Mouse (Mus musculus) G1E (cell line): Measurements from ENCODE around the gene Pik3r1. TPM values are rescaled to one million over a fixed set of nuclear protein-coding genes. Genes with fewer than 3 reads are reported as not detected.

ENCODE experiments used
- ATAC-seq: 2 replicates; pipeline ENCODE4 v1.8.0; 2016; ENCODE audit warnings: mild to moderate bottlenecking; ENCODE audit not compliant: insufficient number of reproducible peaks, poor library complexity, low FRiP score, severe bottlenecking; ENCODE audit errors: extremely low read depth
- DNase-seq: peaks from one replicate; pipeline ENCODE4 v3.0.0; 2012; ENCODE audit warnings: low spot score
- H3K27me3 ChIP-seq: 2 replicates; pipeline ENCODE4 v1.6.1; 2012; ENCODE audit warnings: mild to moderate bottlenecking, low read length, inconsistent platforms; ENCODE audit not compliant: insufficient read depth
- H3K36me3 ChIP-seq: replicated peaks from 2 replicates; pipeline ENCODE3; 2012; ENCODE audit warnings: mild to moderate bottlenecking, inconsistent platforms
- H3K4me1 ChIP-seq: 2 replicates; pipeline ENCODE4 v1.6.1; 2012; ENCODE audit warnings: low read depth, low read length, inconsistent platforms, mixed read lengths; ENCODE audit not compliant: insufficient read depth
- H3K4me3 ChIP-seq: 2 replicates; pipeline ENCODE4 v1.5.1; 2012; ENCODE audit warnings: low read depth, mild to moderate bottlenecking, inconsistent platforms, low read length, moderate library complexity, mixed read lengths
- H3K9me3 ChIP-seq: replicated peaks from 2 replicates; pipeline ENCODE4 v1.6.1; 2012; ENCODE audit warnings: inconsistent platforms
- CTCF ChIP-seq: IDR thresholded peaks from 2 replicates; pipeline ENCODE4 v1.5.1; 2012; ENCODE audit warnings: low read depth, low read length, inconsistent platforms, mixed read lengths
- GATA1 ChIP-seq: IDR thresholded peaks from 2 replicates; pipeline ENCODE4 v1.6.1; 2012; ENCODE audit warnings: borderline replicate concordance, low read length, inconsistent platforms, mixed read lengths
- GATA2 ChIP-seq: IDR thresholded peaks from 2 replicates; pipeline ENCODE4 v1.6.1; 2012; ENCODE audit warnings: low read depth, low read length, inconsistent platforms, borderline replicate concordance
- POLR2AphosphoS5 ChIP-seq: IDR thresholded peaks from 2 replicates; pipeline ENCODE4 v1.6.1; 2012; ENCODE audit warnings: low read depth, low read length, inconsistent platforms; ENCODE audit not compliant: insufficient replicate concordance
- TAL1 ChIP-seq: conservative IDR thresholded peaks from 2 replicates; pipeline ENCODE4 v1.6.1; 2012; ENCODE audit warnings: low read depth, low read length, inconsistent platforms, mixed read lengths
- polyA plus RNA-seq: library from polyadenylated mRNA; stranded (reverse); fragments of >175 nt; gene quantifications from 2 replicates; pipeline ENCODE4 v1.2.3, GENCODE M21; 2012
- total RNA-seq, 2 experiments: library from RNA; stranded (forward) in 1 of 2; stranded (reverse) in 1 of 2; fragments of 200-1000 nt in 1 of 2; fragments of >200 nt in 1 of 2; fragmentation: Nextera tagmentation in 1 of 2; gene quantifications; 2 replicates each; pipeline ENCODE4 v1.2.3; 2014 to 2017

Pik3r1 gene
- total and polyA plus RNA-seq, 3 experiments: 9.3 to 150 (median 111) TPM

DNA sequence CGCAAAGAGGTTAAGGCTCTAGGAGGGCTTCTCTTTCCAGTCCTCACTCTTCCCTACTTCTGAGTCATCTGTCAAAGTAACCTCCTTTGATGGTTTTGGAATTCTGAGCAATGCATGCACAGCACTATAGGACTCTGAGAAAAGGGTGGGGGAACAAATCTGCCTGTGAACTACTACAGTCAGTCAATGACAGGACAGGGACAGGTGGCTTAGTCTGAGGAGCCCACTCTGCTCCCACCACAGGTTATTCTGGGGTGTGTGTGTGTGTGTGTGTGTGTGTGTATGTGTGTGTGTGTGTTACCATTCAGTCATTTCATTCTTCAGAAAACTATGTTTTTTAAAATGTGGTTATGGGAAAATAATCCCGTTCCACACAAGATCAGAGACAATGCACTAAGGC, 46.9 kb downstream of the Pik3r1 start:
- ATAC-seq (no peak), DNase-seq (no peak)
- Histone ChIP-seq H3K4me1 (peaks cover 28% of the 10 kb centered on the region), H3K36me3 (peaks cover 60% of the 10 kb centered on the region), H3K9me3 (no peaks in the 10 kb centered on the region), H3K4me3 (no peak overlapping the region), H3K27me3 (no peaks in the 10 kb centered on the region)
- TF ChIP-seq CTCF (no peak), GATA2 (no peak), TAL1 (no peak), POLR2AphosphoS5 (no peak), GATA1 (no peak)

DNA sequence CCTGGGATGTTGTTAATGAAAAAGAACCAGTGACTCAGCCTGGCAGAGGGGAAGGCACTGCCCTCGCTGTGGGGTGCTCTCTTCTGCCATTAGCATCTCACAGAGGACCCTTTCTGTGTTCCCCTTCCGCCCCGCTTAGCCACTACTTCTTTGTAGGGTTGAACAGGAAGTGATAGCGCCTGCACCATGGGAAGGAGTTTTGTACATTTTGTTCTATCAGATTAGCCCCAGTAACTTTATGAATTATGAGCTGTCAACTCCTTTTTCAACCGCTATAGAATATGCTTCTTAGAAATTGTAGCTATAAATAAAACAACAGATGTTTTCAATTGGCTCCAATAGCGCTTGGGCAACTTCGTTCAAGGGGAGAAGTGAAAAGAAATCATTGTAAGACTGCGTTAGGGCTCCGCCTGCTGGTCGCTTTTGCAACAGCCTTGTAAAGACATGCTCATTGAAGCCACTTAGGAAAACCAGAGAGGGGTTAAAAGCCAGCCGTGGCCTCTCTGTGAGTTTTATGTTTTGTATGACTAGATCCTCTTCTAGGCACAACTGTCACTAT, 48.6 kb downstream of the Pik3r1 start:
- Histone ChIP-seq H3K27me3 (no peaks in the 10 kb centered on the region), H3K4me1 (peaks cover 26% of the 10 kb centered on the region), H3K4me3 (peak overlapping the region; percentile 33; the same call in 1 of the 2 replicates), H3K9me3 (no peaks in the 10 kb centered on the region), H3K36me3 (peaks cover 66% of the 10 kb centered on the region)
- TF ChIP-seq CTCF: peak; percentile 72
- no peak for TF ChIP-seq POLR2AphosphoS5
- ATAC-seq (peak; percentile 65; the same call in 1 of the 2 replicates), DNase-seq (peak; percentile 55)

DNA sequence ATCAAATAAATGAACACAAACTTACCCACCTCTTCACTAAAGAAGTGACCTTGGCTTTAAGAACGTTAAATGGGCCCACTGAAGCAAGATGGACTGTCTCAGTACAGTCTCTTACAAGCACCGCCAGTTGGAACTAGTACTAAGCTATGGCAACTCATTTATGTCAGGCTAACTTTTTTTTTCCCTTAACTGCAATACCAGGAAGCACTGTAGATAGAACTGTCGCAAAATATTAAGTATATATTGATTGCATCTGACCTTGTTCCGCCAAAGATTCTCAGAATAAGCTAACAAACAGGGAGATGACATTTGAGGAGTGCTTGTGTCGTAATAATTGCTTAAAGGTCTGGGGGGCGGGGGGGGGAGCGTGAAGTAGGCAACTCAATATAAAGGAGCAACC, 49.3 kb downstream of the Pik3r1 start:
- Histone ChIP-seq H3K4me1 (peaks cover 22% of the 10 kb centered on the region), H3K36me3 (peaks cover 64% of the 10 kb centered on the region), H3K9me3 (no peaks in the 10 kb centered on the region), H3K4me3 (no peak overlapping the region), H3K27me3 (no peaks in the 10 kb centered on the region)
- ATAC-seq (no peak), DNase-seq (no peak)
- TF ChIP-seq CTCF (no peak), TAL1 (no peak), GATA2 (no peak), GATA1 (no peak), POLR2AphosphoS5 (no peak)

DNA sequence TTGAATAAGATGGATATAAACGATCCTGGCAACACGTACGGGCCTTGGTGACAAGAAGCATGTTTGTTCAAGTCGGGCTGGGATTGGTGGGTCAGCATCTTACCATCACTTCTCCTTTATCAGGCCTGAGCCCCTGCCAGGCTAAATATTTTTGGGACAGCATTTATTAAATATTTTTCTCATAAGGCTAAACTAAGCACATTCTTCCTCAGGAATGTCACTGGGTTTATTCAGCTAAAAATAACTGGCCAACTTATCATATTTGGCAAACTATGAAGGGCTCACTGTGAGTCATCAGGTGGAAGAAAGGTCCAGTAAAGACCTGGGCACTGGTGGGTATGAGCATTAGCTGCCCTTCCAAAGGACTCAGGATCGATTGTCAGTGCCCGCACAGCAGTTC, 50.2 kb downstream of the Pik3r1 start:
- H3K4me1 ChIP-seq: peaks cover 22% of the 10 kb centered on the region
- no peaks in the 10 kb centered on the region for H3K9me3 ChIP-seq
- H3K36me3 ChIP-seq: peaks cover 67% of the 10 kb centered on the region
- DNase-seq: no peak
- no peaks in the 10 kb centered on the region for H3K27me3 ChIP-seq
- ATAC-seq: no peak
- TF ChIP-seq CTCF (no peak), GATA2 (no peak), POLR2AphosphoS5 (no peak), TAL1 (no peak), GATA1 (no peak)
- no peak overlapping the region for H3K4me3 ChIP-seq

DNA sequence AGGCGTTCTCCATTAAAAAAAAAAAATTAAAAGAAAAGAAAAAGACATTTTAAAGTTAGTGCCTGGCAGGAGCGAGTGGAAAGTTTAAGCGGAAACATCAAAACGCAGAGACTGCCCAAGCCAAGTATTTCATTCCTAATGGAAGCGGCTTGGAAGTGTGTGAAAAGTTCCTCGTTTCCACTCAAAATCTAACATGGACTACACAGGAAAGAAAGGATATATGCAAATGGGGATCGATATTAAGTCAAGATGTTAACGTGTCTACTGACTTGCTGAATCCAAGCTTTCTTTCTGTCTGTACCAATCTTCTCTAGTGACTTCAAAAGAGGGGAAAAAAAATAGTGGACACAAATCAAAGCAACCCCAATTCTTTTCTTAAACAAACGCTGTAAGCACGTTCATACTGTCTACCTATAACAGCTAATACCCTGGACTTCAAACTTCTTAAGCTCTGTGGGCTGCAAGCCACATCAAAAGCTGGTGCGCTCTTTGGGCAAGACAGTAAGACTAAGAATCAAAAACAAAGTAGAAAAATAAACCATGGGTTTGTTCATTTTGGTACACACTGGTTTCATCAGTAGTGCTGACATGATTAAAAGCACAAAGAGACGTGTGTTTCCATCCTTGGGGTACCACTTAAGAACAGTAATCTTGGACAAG, 54.5 kb downstream of the Pik3r1 start:
- Histone ChIP-seq H3K4me1 (peaks cover 11% of the 10 kb centered on the region), H3K27me3 (no peaks in the 10 kb centered on the region), H3K36me3 (peaks cover 65% of the 10 kb centered on the region), H3K9me3 (no peaks in the 10 kb centered on the region), H3K4me3 (no peak overlapping the region)
- ATAC-seq (no peak), DNase-seq (no peak)
- TF ChIP-seq CTCF (no peak), GATA2 (no peak), POLR2AphosphoS5 (no peak), GATA1 (no peak), TAL1 (no peak)

DNA sequence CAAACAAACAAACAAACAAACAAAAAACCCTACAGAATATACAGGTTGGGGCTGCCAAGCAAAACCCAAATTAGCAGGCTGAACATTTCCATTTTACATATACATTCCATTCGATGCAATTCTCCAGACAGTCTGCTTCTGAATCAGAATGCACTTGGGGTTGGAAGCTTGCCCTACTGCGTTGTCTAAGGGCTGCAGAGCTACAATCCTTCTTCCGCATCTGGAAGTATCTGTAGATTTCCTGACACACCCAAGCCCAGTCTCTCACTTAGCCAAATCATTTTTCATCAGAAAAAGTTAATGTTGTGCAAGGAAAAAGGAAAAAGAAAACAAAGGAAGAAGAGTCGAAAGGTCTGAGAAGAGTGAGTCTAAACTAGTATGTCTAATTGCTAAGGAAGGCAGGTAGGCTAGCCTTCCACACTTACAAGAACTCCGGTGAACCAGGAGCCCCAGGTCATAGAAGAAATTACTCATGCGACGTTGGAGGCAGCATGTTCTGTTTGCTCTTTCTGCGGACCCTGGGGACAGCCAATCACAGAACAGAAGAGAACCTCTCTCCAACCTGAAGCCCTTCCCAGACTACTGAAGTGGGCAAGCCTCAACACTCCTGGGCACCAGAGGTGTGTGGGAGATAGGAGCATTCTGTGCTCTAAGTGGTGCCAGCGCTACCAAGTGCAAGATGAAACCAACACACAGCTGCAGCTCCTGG, 55.1 kb downstream of the Pik3r1 start:
- TF ChIP-seq POLR2AphosphoS5 (no peak), GATA2 (no peak), TAL1 (no peak), GATA1 (no peak)
- H3K36me3 ChIP-seq: peaks cover 69% of the 10 kb centered on the region
- peaks cover 14% of the 10 kb centered on the region for H3K4me1 ChIP-seq
- DNase-seq (no peak), ATAC-seq (no peak)
- H3K4me3 ChIP-seq: no peak overlapping the region
- no peaks in the 10 kb centered on the region for H3K27me3 ChIP-seq
- no peaks in the 10 kb centered on the region for H3K9me3 ChIP-seq

DNA sequence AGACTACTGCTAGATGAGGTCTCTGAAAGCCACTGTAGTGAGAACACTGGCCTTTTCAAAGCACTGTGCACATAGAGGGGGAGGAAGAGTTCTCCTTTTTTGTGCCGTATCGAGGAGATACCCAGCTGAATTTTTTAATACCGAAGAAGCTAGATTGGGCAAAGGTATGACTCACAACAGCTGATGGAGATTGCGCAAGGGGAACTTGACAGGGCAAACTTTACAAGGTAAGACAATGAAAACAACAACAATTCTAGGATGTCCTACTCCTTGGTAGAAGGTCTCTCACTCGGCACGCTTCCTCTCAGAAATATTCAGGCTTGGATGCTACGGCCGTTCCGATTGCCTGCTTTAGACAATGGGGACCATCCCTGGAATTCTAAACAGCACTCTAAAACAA, 55.9 kb downstream of the Pik3r1 start:
- peaks cover 69% of the 10 kb centered on the region for H3K36me3 ChIP-seq
- TF ChIP-seq CTCF (no peak), POLR2AphosphoS5 (no peak), TAL1 (no peak), GATA2 (no peak), GATA1 (no peak)
- ATAC-seq (no peak), DNase-seq (no peak)
- no peaks in the 10 kb centered on the region for H3K27me3 ChIP-seq
- H3K4me1 ChIP-seq: peaks cover 16% of the 10 kb centered on the region
- H3K9me3 ChIP-seq: no peaks in the 10 kb centered on the region
- no peak overlapping the region for H3K4me3 ChIP-seq
